Mouse (Mus musculus) kidney, embryonic 15.5 days (tissue): ENCODE measurements at regions not wholly inside any gene's neighbourhood (a gene's known extent, or its start where the extent isn't known, plus 50 kb on each side); places are given as distances from the start of the nearest gene placed in this dataset.
A peak's percentile ranks its signal among the peaks of the same experiment; 100 is the strongest.
"Not testable (repeated sequence)": the region's sequence is repeated elsewhere in the genome, so short reads cannot be mapped to it uniquely, and the experiment has no call there.

Experiments used
- ATAC-seq: fragments of 200-750 bp; cut with Nextera tagmentation; replicated peaks from 2 replicates; pipeline ENCODE4 v1.8.0; 2017; ENCODE audit warnings: moderate TSS enrichment; ENCODE audit not compliant: low FRiP score
- H3K27ac ChIP-seq: fragments of 300-500 bp; sonication (generic); 2 replicates; pipeline ENCODE4 v1.5.1; 2015; ENCODE audit warnings: mild to moderate bottlenecking, inconsistent platforms
- H3K27me3 ChIP-seq: fragments of 300-500 bp; sonication (generic); 2 replicates; pipeline ENCODE4 v1.6.1; 2015; ENCODE audit warnings: inconsistent platforms
- H3K36me3 ChIP-seq: fragments of 300-500 bp; sonication (generic); 2 replicates; pipeline ENCODE4 v1.6.1; 2015; ENCODE audit warnings: inconsistent platforms
- H3K4me1 ChIP-seq: fragments of 300-500 bp; sonication (generic); 2 replicates; pipeline ENCODE4 v1.6.1; 2015; ENCODE audit warnings: inconsistent platforms
- H3K4me2 ChIP-seq: fragments of 300-500 bp; sonication (generic); 2 replicates; pipeline ENCODE4 v1.6.1; 2015; ENCODE audit warnings: moderate library complexity, mild to moderate bottlenecking, inconsistent platforms
- H3K4me3 ChIP-seq: fragments of 300-500 bp; sonication (generic); replicated peaks from 2 replicates; pipeline ENCODE4 v1.5.1; 2015; ENCODE audit warnings: mild to moderate bottlenecking, inconsistent platforms
- H3K9ac ChIP-seq: fragments of 300-500 bp; sonication (generic); 2 replicates; pipeline ENCODE4 v1.6.1; 2015; ENCODE audit warnings: mild to moderate bottlenecking, inconsistent platforms
- H3K9me3 ChIP-seq: fragments of 300-500 bp; sonication (generic); replicated peaks from 2 replicates; pipeline ENCODE4 v1.6.1; 2016; ENCODE audit warnings: inconsistent platforms
- WGBS: fragments of 180-500 bp; shearing (Covaris S2); methylation state at CpG from one replicate; pipeline ENCODE4 v1.1.7; 2015; ENCODE audit warnings: mixed read lengths; 5-methylcytosine and 5-hydroxymethylcytosine counted together

DNA sequence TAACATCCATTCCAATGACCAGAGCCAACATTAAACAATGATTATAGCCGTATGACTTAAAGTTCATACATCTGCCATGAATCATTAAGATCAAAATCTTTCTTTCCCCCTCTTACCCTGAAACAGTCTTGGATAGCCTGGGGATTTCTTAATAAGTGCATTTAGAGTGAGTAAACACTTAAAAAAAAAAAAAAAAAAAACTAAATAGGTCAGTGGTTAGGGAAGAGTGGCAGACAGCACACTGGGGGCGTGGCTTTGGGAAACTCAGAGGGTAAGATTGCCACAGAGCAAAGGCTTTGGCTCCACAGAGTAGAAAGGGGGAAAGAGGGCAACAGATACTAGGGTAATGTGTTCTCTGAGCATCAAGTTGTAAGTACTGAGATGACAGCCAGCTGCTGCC is 382.3 kb downstream of the 1190002N15Rik start:
- H3K9ac ChIP-seq = no peak overlapping the region
- H3K4me2 ChIP-seq = no peak overlapping the region
- 71% methylated on average over 2 of the region's 2 CpGs for WGBS
- no peak for ATAC-seq
- no peak overlapping the region for H3K4me3 ChIP-seq
- no peak overlapping the region for H3K27ac ChIP-seq
- no peaks in the 10 kb centered on the region for H3K27me3 ChIP-seq
- H3K4me1 ChIP-seq = no peaks in the 10 kb centered on the region
- no peaks in the 10 kb centered on the region for H3K9me3 ChIP-seq
- H3K36me3 ChIP-seq = no peaks in the 10 kb centered on the region

DNA sequence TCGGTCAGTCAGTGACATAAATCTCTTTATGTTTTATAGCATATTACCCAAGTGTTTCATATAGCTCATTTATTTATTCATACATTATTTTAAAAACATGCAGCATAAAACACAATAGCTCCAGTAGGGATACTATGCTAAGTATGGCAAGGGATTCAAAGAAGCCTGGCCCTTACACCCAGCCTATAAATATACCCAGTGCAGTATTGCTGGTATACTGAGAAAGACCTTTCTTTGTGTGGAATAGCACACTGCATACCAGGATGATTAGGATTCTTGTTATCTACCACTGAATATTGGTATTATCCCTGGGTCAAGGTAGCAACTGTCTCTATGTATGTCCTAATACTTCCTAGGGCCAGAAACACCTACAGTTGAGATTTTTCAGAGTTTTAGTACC is 389.4 kb downstream of the 1190002N15Rik start:
- ATAC-seq = no peak
- H3K4me1 ChIP-seq = no peaks in the 10 kb centered on the region
- 25% methylated on average over 1 of the region's 1 CpGs for WGBS

DNA sequence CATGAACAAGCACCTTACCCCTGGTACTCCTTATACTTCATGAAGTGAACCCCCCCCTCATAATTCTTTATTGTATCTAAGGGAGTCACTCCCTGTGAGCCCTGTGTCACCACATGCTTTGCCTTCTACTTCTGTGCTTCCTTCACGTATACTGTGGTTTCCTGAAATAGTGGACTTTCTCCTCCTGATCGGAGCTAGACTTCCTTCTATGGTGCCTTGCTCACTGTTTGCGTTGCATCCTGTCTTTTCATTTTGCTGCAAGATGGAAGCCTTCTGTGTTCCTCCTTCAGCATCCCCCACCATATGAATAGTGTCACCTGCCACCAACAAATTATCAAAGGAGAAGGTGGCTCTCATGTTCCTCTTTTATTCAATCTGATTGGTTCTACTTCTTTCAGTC is 391.1 kb downstream of the 1190002N15Rik start:
- Histone ChIP-seq H3K27me3 (no peaks in the 10 kb centered on the region), H3K9ac (no peak overlapping the region), H3K4me3 (no peak overlapping the region), H3K36me3 (no peaks in the 10 kb centered on the region), H3K9me3 (no peaks in the 10 kb centered on the region), H3K4me1 (no peaks in the 10 kb centered on the region), H3K27ac (no peak overlapping the region), H3K4me2 (no peak overlapping the region)
- ATAC-seq = no peak
- 83% methylated on average over 3 of the region's 3 CpGs for WGBS

More for the DNA sequence above, 389.4 kb downstream of the 1190002N15Rik start:
- Histone ChIP-seq H3K9ac (no peak overlapping the region), H3K4me2 (no peak overlapping the region), H3K27me3 (no peaks in the 10 kb centered on the region), H3K4me3 (no peak overlapping the region), H3K27ac (no peak overlapping the region), H3K9me3 (no peaks in the 10 kb centered on the region), H3K36me3 (no peaks in the 10 kb centered on the region)

DNA sequence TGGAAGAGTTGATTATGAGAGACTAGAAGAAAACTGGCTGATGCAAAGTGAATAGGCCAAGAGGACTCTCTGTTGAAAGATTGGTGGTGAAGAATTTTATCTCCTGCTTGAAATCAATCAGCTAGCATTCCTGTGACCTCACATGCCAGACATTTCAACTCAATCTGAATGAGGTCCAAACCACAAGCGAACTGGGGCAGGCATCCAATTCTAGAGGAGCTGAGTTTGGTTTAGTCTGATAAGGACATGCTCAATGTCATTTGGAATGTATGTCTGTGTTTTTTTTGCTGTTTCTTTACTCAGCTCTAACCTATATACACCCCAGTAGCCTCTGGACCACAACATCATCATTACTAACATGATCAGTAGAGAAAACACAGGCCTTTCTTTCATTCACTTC is 401.4 kb downstream of the 1190002N15Rik start:
- no peak for ATAC-seq

DNA sequence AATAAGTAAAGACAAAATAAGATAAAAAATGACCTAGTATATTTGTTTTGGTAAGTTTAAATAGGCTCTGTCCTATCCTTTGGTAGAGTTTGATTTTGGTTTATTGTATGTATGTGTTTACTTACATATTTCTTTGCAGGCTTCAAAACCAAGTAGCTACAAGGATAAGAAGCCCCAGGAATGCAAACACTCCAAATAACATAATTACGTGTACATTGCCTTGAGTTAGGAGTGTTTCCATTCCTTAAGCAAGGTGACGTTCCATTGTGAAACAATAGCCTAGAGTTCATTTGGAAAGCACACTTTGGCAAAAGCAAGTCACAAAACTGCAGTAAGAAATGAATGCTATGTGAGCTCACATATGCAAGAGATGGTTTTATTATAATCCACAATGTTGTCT is 404.2 kb downstream of the 1190002N15Rik start:
- H3K9me3 ChIP-seq = no peaks in the 10 kb centered on the region
- H3K4me1 ChIP-seq = no peaks in the 10 kb centered on the region
- no peaks in the 10 kb centered on the region for H3K36me3 ChIP-seq
- 84% methylated on average over 2 of the region's 2 CpGs for WGBS
- H3K4me2 ChIP-seq = no peak overlapping the region
- H3K27ac ChIP-seq = no peak overlapping the region
- H3K27me3 ChIP-seq = no peaks in the 10 kb centered on the region
- H3K4me3 ChIP-seq = no peak overlapping the region
- ATAC-seq = no peak
- no peak overlapping the region for H3K9ac ChIP-seq

More for the DNA sequence above, 401.4 kb downstream of the 1190002N15Rik start:
- Histone ChIP-seq H3K9ac (no peak overlapping the region), H3K27me3 (no peaks in the 10 kb centered on the region), H3K27ac (no peak overlapping the region), H3K4me3 (no peak overlapping the region), H3K4me1 (no peaks in the 10 kb centered on the region), H3K4me2 (no peak overlapping the region), H3K36me3 (no peaks in the 10 kb centered on the region), H3K9me3 (no peaks in the 10 kb centered on the region)
- WGBS = 54% methylated on average over 1 of the region's 1 CpGs

DNA sequence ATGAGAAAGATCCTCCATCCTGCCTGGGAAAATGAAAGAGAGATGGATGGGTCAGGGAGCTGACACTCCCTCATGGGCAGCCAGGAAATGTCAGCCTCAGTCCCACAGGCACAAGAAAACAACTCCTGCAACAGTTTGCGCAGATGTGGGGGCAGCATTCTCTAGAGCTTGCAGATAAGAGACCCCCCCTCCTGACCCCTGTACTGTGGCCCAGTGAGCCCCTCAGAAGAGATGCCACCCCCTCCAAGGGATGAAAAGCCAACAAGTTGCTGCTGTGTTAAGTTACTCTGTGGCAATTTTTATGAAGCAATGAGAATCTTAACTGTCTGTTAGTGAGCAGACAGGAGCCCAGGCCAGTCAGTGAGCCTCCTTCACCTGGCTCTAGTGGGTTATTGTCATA is 406.5 kb downstream of the 1190002N15Rik start:
- Histone ChIP-seq H3K27me3 (no peaks in the 10 kb centered on the region), H3K27ac (no peak overlapping the region), H3K4me1 (no peaks in the 10 kb centered on the region), H3K9ac (no peak overlapping the region), H3K4me2 (no peak overlapping the region), H3K36me3 (no peaks in the 10 kb centered on the region), H3K4me3 (no peak overlapping the region), H3K9me3 (no peaks in the 10 kb centered on the region)
- peak; percentile 46; the same call in 1 of the 2 replicates for ATAC-seq
- 54% methylated on average over 1 of the region's 1 CpGs for WGBS

DNA sequence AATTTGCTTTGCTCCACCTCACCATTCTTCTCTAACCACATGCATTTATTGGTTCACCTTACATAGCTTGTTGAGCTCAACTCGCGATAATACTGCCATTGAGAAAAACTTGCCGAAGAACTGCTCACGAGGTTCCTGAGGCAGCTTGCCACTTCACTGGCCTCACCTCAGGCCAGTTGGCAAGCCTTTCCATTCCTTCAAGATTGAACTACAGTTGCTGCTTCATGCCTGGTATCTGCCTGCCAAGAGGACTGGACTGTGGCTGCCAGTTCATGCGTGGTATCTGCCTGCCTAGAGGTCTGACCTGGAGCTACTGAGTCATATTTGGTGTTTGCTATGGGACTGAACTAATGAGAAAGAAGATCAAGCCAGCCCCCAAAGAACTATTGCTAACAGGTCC is 420.9 kb downstream of the 1190002N15Rik start:
- Histone ChIP-seq H3K4me3 (no peak overlapping the region), H3K27ac (no peak overlapping the region), H3K36me3 (no peaks in the 10 kb centered on the region), H3K4me1 (no peaks in the 10 kb centered on the region), H3K27me3 (no peaks in the 10 kb centered on the region), H3K9me3 (no peaks in the 10 kb centered on the region), H3K9ac (no peak overlapping the region), H3K4me2 (no peak overlapping the region)
- WGBS = 88% methylated on average over 5 of the region's 5 CpGs
- ATAC-seq = no peak

DNA sequence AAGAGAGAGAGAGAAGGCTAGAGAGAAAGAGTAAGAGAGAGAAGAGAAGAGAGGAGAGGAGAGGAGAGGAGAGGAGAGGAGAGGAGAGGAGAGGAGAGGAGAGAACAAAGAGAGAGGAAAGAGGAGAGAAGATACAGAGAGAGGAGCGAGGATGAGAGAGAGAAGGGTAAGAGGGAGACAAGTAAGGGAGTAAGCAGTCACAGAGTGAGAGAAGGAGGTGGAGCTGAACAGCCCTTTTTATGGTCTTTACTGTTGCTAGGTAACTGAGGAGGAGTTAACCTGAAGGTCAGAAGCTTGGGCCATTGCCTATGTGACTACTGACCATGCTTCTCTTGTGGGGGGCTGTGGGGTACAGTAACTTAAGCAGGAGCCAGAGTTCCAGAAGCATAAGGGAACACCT is 430.2 kb downstream of the 1190002N15Rik start:
- H3K36me3 ChIP-seq, H3K4me3 ChIP-seq, H3K27ac ChIP-seq, H3K4me2 ChIP-seq, H3K9ac ChIP-seq, H3K27me3 ChIP-seq, H3K4me1 ChIP-seq, H3K9me3 ChIP-seq: not testable (repeated sequence)
- ATAC-seq = peak; percentile 52
- WGBS = 29% methylated on average over 1 of the region's 1 CpGs

DNA sequence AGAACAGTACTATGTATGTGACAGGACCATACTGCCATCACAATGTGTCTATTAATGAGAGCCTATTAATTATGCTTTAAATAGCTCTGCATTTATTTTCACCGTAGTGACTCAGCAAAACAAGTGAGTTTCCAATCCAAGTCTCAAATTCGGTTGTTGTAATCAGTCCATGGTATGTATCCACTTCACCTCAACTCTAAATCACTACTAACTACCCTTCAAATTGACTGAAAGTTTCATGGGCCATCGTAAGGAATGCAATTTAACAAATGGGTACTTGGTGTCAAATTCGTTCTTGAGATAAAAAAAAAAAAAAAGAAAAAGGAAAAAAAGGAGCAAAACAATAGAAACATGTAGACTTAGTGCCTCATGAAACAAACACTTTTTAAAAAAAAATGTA is 433.2 kb downstream of the 1190002N15Rik start:
- WGBS = 31% methylated on average over 4 of the region's 4 CpGs
- H3K36me3 ChIP-seq = no peaks in the 10 kb centered on the region
- no peak overlapping the region for H3K9ac ChIP-seq
- no peak overlapping the region for H3K4me3 ChIP-seq
- H3K9me3 ChIP-seq = no peaks in the 10 kb centered on the region
- H3K27me3 ChIP-seq = no peaks in the 10 kb centered on the region
- 0 out of 2 replicates have a peak, but pooled peaks cover 3% of the 10 kb centered on the region for H3K4me1 ChIP-seq
- ATAC-seq = peak; percentile 46; the same call in 1 of the 2 replicates
- no peak overlapping the region for H3K4me2 ChIP-seq
- H3K27ac ChIP-seq = no peak overlapping the region

DNA sequence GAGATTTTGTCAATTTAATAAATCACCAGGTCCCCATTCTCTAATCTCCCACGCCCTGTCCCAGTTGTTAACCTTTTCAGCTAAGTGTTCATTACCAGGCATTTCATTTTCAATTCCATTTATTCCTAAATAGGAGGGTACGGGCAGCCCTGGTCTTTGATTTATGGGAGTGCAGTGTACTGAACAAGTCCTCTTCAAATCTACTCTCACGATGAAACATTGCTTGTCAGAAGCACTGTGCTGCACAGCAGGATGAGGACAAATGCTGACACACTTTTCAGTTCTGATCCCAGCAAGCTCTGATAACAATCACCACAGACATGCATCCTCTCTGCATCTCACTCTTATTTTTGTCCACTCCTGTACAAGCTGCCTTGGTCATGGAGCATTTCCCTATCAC is 435.9 kb downstream of the 1190002N15Rik start:
- Histone ChIP-seq H3K4me1 (0 out of 2 replicates have a peak, but pooled peaks cover 3% of the 10 kb centered on the region), H3K4me2 (no peak overlapping the region), H3K27ac (no peak overlapping the region), H3K27me3 (no peaks in the 10 kb centered on the region), H3K9ac (no peak overlapping the region), H3K4me3 (no peak overlapping the region), H3K9me3 (no peaks in the 10 kb centered on the region), H3K36me3 (no peaks in the 10 kb centered on the region)
- ATAC-seq = no peak
- WGBS = 15% methylated on average over 3 of the region's 3 CpGs

DNA sequence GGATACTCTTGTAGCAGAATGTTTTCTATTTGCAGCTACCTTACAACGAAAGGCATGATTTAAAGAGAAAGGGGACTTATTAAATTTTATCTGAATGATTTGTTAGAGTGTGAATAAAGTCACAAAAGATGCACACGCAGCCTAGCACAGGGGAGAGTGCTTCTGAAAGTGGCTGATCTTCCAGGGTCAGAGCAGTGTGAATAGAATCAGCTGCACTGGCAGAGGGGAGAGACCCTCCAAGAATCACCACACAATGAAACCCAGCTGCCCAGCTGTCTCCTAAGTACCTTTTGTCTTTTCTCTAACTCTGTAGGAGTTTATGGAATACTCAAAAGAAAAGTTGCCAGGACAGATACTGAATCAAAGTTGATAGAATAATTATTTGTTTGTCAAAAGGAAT is 443.1 kb downstream of the 1190002N15Rik start:
- no peak for ATAC-seq
- Histone ChIP-seq H3K4me3 (no peak overlapping the region), H3K27me3 (no peaks in the 10 kb centered on the region), H3K36me3 (no peaks in the 10 kb centered on the region), H3K4me1 (no peaks in the 10 kb centered on the region), H3K27ac (no peak overlapping the region), H3K9ac (no peak overlapping the region), H3K9me3 (no peaks in the 10 kb centered on the region), H3K4me2 (no peak overlapping the region)
- 73% methylated on average over 2 of the region's 2 CpGs for WGBS

DNA sequence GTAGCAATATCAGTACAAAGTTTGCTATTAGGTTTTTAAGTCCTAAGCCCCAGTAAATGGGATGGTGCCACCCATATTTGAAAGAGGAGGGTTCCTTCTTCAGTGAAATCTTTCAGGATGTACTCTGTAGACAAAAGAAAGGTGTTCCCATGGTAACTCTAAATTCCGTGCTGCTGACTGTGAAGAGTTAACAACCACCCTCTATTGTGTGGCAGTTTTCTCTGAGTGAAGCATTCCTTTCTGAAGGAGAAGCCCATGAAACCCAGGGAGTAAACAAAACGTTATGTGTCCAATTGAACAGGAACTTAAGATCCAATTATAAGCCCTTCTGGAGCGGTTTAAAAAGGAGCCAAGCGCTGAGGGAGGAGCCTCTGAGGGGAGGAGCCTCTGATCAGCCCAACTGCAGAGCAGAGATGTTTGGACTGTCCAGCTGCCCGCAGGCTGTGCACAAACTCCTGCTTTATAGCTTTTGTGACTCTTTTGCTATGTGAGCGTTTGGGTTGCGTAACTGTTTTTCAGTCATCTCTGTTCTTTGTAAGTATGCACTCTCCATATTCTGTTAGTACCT is 446.1 kb downstream of the 1190002N15Rik start:
- no peak overlapping the region for H3K4me2 ChIP-seq
- H3K4me3 ChIP-seq = no peak overlapping the region
- H3K36me3 ChIP-seq = no peaks in the 10 kb centered on the region
- WGBS = 69% methylated on average over 7 of the region's 7 CpGs
- no peak for ATAC-seq
- H3K27me3 ChIP-seq = no peaks in the 10 kb centered on the region
- no peak overlapping the region for H3K9ac ChIP-seq
- no peak overlapping the region for H3K27ac ChIP-seq
- H3K4me1 ChIP-seq = no peaks in the 10 kb centered on the region
- H3K9me3 ChIP-seq = no peaks in the 10 kb centered on the region

DNA sequence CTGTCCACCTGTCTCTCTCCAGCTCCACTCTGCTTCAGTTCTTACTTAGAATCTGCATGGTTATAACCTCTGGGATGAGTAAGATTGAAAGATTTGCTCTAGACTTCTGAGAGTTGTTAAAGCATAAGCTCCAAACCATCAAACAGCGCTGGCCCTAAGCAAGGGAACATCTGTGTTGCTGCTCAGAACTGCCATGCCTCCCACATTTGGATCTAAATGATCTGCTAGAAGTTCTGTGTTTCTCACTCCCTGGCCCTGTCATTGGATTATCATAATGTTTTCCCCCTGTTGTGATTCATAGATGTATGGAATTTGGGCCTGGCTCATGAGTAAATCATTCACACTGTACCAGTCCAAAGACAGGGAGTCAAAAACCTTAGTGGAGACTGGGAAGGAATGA is 448.1 kb downstream of the 1190002N15Rik start:
- WGBS = 88% methylated on average over 1 of the region's 1 CpGs
- no peaks in the 10 kb centered on the region for H3K27me3 ChIP-seq
- no peak overlapping the region for H3K9ac ChIP-seq
- ATAC-seq = no peak
- H3K36me3 ChIP-seq = no peaks in the 10 kb centered on the region
- H3K27ac ChIP-seq = no peak overlapping the region
- H3K4me3 ChIP-seq = no peak overlapping the region
- no peaks in the 10 kb centered on the region for H3K4me1 ChIP-seq
- no peak overlapping the region for H3K4me2 ChIP-seq
- no peaks in the 10 kb centered on the region for H3K9me3 ChIP-seq
